Mouse (Mus musculus) CH12.LX (cell line): ENCODE measurements around the gene Ankrd50. TPM values are rescaled to one million over a fixed set of nuclear protein-coding genes. Genes with fewer than 3 reads are reported as not detected.

Experiments
- DNase-seq: peaks from one replicate; pipeline ENCODE4 v3.0.0-alpha.2; 2013; ENCODE audit errors: extremely low read depth
- H3K27ac ChIP-seq: 2 replicates; pipeline ENCODE4 v1.5.1; 2012; ENCODE audit warnings: low read depth, mild to moderate bottlenecking, control low read depth, moderate library complexity; ENCODE audit not compliant: insufficient read depth
- H3K27me3 ChIP-seq: replicated peaks from 2 replicates; pipeline ENCODE3; 2012; ENCODE audit warnings: inconsistent platforms
- H3K36me3 ChIP-seq, 2 experiments: replicated peaks in 1 of 2; 2 replicates each; pipeline versions ENCODE3 to v1.6.1; 2012; ENCODE audit warnings: inconsistent platforms in 1 of 2, low read length in 1 of 2, mild to moderate bottlenecking in 1 of 2, mixed read lengths in 1 of 2, moderate library complexity in 1 of 2; ENCODE audit not compliant: control insufficient read depth in 1 of 2, insufficient read depth in 1 of 2
- H3K4me1 ChIP-seq, 2 experiments: 2 replicates each; pipeline ENCODE4 v1.6.1; 2012; ENCODE audit warnings: inconsistent platforms in 1 of 2, moderate library complexity in 1 of 2; ENCODE audit not compliant: insufficient read depth in 2 of 2, control insufficient read depth in 1 of 2
- H3K4me2 ChIP-seq: 2 replicates; pipeline ENCODE4 v1.6.1; 2012; ENCODE audit warnings: low read depth, mild to moderate bottlenecking, control low read depth; ENCODE audit not compliant: poor library complexity, insufficient read depth, severe bottlenecking
- H3K4me3 ChIP-seq, 3 experiments: fragments of 150-350 bp in 1 of 3; sonication (generic) in 1 of 3; replicated peaks in 1 of 3; 2 replicates each; pipeline versions ENCODE3 to v1.5.1; 2011 to 2012; ENCODE audit warnings: low read depth in 2 of 3, low read length in 2 of 3, mild to moderate bottlenecking in 2 of 3, moderate library complexity in 2 of 3, control low read depth in 1 of 3, improper control_type of control experiment in 1 of 3, inconsistent platforms in 1 of 3, mixed read lengths in 1 of 3; ENCODE audit not compliant: poor library complexity in 1 of 3
- H3K79me2 ChIP-seq: replicated peaks from 2 replicates; pipeline ENCODE4 v1.6.1; 2012; ENCODE audit warnings: mild to moderate bottlenecking, moderate library complexity; ENCODE audit not compliant: control insufficient read depth, poor library complexity, insufficient read depth, severe bottlenecking; ENCODE audit errors: extremely low read depth
- H3K9ac ChIP-seq: 2 replicates; pipeline ENCODE4 v1.6.1; 2012; ENCODE audit warnings: low read depth, mild to moderate bottlenecking, control low read depth, moderate library complexity; ENCODE audit not compliant: insufficient read depth
- H3K9me3 ChIP-seq: replicated peaks from 2 replicates; pipeline ENCODE3; 2012; ENCODE audit warnings: low read length, inconsistent platforms, mixed read lengths
- CHD1 ChIP-seq: IDR thresholded peaks from 2 replicates; pipeline ENCODE4 v1.6.1; 2012; ENCODE audit warnings: low read depth, low read length, improper control_type of control experiment, inconsistent platforms
- CHD2 ChIP-seq: IDR thresholded peaks from 2 replicates; pipeline ENCODE4 v1.6.1; 2011; ENCODE audit warnings: low read length, improper control_type of control experiment
- ELF1 ChIP-seq: IDR thresholded peaks from 2 replicates; pipeline ENCODE4 v1.6.1; 2014; ENCODE audit warnings: low read depth, mild to moderate bottlenecking, inconsistent platforms, low read length, improper control_type of control experiment
- ETS1 ChIP-seq: conservative IDR thresholded peaks from 2 replicates; pipeline ENCODE4 v1.6.1; 2012; ENCODE audit warnings: low read depth, mild to moderate bottlenecking, inconsistent platforms, low read length, improper control_type of control experiment, moderate library complexity
- GABPA ChIP-seq: IDR thresholded peaks from 2 replicates; pipeline ENCODE4 v1.6.1; 2012; ENCODE audit warnings: low read depth, low read length, improper control_type of control experiment, inconsistent platforms; ENCODE audit not compliant: insufficient replicate concordance
- IRF4 ChIP-seq: IDR thresholded peaks from 2 replicates; pipeline ENCODE4 v1.6.1; 2014; ENCODE audit warnings: low read depth, mild to moderate bottlenecking, inconsistent platforms, low read length, improper control_type of control experiment
- JUND ChIP-seq: conservative IDR thresholded peaks from 2 replicates; pipeline ENCODE4 v1.6.1; 2011; ENCODE audit warnings: low read depth, low read length, improper control_type of control experiment
- KAT2A ChIP-seq: IDR thresholded peaks from 2 replicates; pipeline ENCODE4 v1.6.1; 2012; ENCODE audit warnings: low read length, improper control_type of control experiment, inconsistent platforms; ENCODE audit not compliant: insufficient replicate concordance
- MAFK ChIP-seq: IDR thresholded peaks from 2 replicates; pipeline ENCODE4 v1.6.1; 2011; ENCODE audit warnings: low read length, improper control_type of control experiment; ENCODE audit not compliant: insufficient replicate concordance
- MAX ChIP-seq: IDR thresholded peaks from 2 replicates; pipeline ENCODE4 v1.6.1; 2011; ENCODE audit warnings: low read length, improper control_type of control experiment
- MAZ ChIP-seq: IDR thresholded peaks from 2 replicates; pipeline ENCODE4 v1.6.1; 2012; ENCODE audit warnings: low read depth, mild to moderate bottlenecking, inconsistent platforms, low read length, improper control_type of control experiment, moderate library complexity
- MEF2A ChIP-seq: IDR thresholded peaks from 2 replicates; pipeline ENCODE4 v1.6.1; 2014; ENCODE audit warnings: low read depth, mild to moderate bottlenecking, inconsistent platforms, low read length, improper control_type of control experiment, borderline replicate concordance
- MXI1 ChIP-seq: IDR thresholded peaks from 2 replicates; pipeline ENCODE4 v1.6.1; 2011; ENCODE audit warnings: mild to moderate bottlenecking, low read depth, low read length, improper control_type of control experiment
- MYC ChIP-seq: IDR thresholded peaks from 2 replicates; pipeline ENCODE4 v1.6.1; 2011; ENCODE audit warnings: low read depth, mild to moderate bottlenecking, improper control_type of control experiment, low read length
- NELFE ChIP-seq: IDR thresholded peaks from 2 replicates; pipeline ENCODE4 v1.6.1; 2011; ENCODE audit warnings: low read depth, low read length, improper control_type of control experiment
- PAX5 ChIP-seq: IDR thresholded peaks from 2 replicates; pipeline ENCODE4 v1.6.1; 2012; ENCODE audit warnings: low read length, inconsistent platforms, mixed read lengths
- POLR2A ChIP-seq: IDR thresholded peaks from 2 replicates; pipeline ENCODE4 v1.6.1; 2011; ENCODE audit warnings: low read depth, mild to moderate bottlenecking, improper control_type of control experiment, low read length
- POLR2AphosphoS2 ChIP-seq: IDR thresholded peaks from 2 replicates; pipeline ENCODE4 v1.6.1; 2011; ENCODE audit warnings: low read depth, low read length, improper control_type of control experiment
- SIN3A ChIP-seq: IDR thresholded peaks from 2 replicates; pipeline ENCODE4 v1.6.1; 2012; ENCODE audit warnings: low read length, improper control_type of control experiment, inconsistent platforms
- TBP ChIP-seq: conservative IDR thresholded peaks from 2 replicates; pipeline ENCODE4 v1.6.1; 2011; ENCODE audit warnings: low read depth, low read length, improper control_type of control experiment
- UBTF ChIP-seq: IDR thresholded peaks from 2 replicates; pipeline ENCODE4 v1.6.1; 2012; ENCODE audit warnings: low read depth, mild to moderate bottlenecking, inconsistent platforms, low read length, improper control_type of control experiment, moderate library complexity
- ZC3H11A ChIP-seq: IDR thresholded peaks from 2 replicates; pipeline ENCODE4 v1.6.1; 2012; ENCODE audit warnings: low read depth, mild to moderate bottlenecking, inconsistent platforms, low read length, improper control_type of control experiment
- ZNF384 ChIP-seq: IDR thresholded peaks from 2 replicates; pipeline ENCODE4 v1.6.1; 2012; ENCODE audit warnings: low read depth, low read length, improper control_type of control experiment, inconsistent platforms
- dilution Hi-C: fragments of 300-500 bp; cut with MboI; formaldehyde crosslinking; loops from 2 replicates; pipeline ENCODE4 v1.14.3; 2020; ENCODE audit warnings: low sequenced_read_pairs; ENCODE audit not compliant: extremely low pct_unique_long_range_greater_than_20kb, extremely low pct_ligation_motif_present
- in situ Hi-C: fragments of 300-500 bp; cut with MboI; formaldehyde crosslinking; loops from 3 replicates; pipeline ENCODE4 v1.14.3; 2019; ENCODE audit warnings: low sequenced_read_pairs, low pct_ligation_motif_present, low pct_unique_long_range_greater_than_20kb, mixed read lengths
- polyA plus RNA-seq: library from polyadenylated mRNA; unstranded; fragments of >175 nt; gene quantifications from 2 replicates; pipeline ENCODE4 v1.2.1, GENCODE M21; 2012; ENCODE audit warnings: low read depth; ENCODE audit not compliant: insufficient read length
- total RNA-seq, 2 experiments: library from RNA; depleted of rRNA; stranded (reverse); fragments of 300-350 nt in 1 of 2; fragments of >200 nt in 1 of 2; gene quantifications; 2 replicates each; pipeline ENCODE4 v1.2.3; 2012 to 2014

The Ankrd50 gene
- total and polyA plus RNA-seq, 3 experiments = 14.0 to 24.6 (median 16.4) TPM

DNA sequence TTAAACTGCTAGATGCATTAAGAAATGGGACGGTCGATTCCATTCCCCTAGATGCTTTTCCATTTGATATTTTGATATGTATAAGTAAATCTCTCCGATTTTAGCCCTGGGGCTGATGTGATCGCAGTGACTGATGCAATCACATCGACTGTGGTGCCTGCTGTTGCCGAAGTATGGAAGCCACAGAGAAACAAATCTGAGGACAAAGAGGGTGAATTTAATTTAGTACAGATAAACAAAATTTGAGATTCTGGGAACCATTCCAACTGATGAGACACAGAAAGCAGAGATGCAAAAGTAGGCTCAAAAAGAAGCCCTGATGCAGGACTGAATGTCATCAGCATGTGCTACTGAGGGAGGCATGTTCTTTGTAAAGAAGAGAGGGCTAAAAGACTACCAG is 49.6 kb upstream of the Ankrd50 start:
- in situ Hi-C loops (no loop called here), dilution Hi-C loops (no loop called here)
- Histone ChIP-seq H3K27ac (no peak overlapping the region), H3K4me2 (no peak overlapping the region), H3K9me3 (no peaks in the 10 kb centered on the region), H3K79me2 (no peaks in the 10 kb centered on the region), H3K36me3 (no peaks in the 10 kb centered on the region), H3K9ac (no peak overlapping the region), H3K4me3 (no peak overlapping the region), H3K27me3 (no peaks in the 10 kb centered on the region), H3K4me1 (peaks cover 5 to 19% of the 10 kb centered on the region in 2 experiments; a peak in 3 of 4 replicates)
- no peak for DNase-seq
- TF ChIP-seq TBP = no peak
- TF ChIP-seq NELFE = no peak
- no peak for TF ChIP-seq ZC3H11A
- no peak for TF ChIP-seq KAT2A
- no peak for TF ChIP-seq PAX5
- no peak for TF ChIP-seq MYC
- TF ChIP-seq SIN3A = no peak
- TF ChIP-seq MEF2A = no peak
- TF ChIP-seq MAFK = no peak
- no peak for TF ChIP-seq MAZ
- no peak for TF ChIP-seq GABPA
- TF ChIP-seq POLR2A = no peak
- no peak for TF ChIP-seq MAX

DNA sequence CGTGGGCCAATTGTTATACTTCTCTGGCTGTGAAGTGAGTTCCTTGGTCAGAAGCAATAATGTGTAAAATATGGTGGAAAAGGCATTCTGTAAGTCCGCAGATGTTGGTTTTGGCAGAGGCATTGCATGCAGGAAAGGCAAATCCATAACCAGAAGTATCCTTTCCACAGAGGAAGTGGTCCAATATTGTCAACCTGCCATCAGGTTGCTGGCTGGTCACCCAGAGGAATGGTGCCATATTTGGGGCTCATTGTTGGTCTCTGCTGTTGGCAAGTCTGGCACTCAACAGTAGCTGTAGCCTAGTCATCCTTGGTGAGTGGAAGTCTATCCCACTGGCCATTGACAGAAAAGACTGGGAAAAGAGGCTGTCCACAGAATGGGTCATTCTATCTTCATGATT is 35.8 kb upstream of the Ankrd50 start:
- dilution Hi-C loops (no loop called here), in situ Hi-C loops (no loop called here)
- Histone ChIP-seq H3K4me3 (no peak overlapping the region), H3K9me3 (no peaks in the 10 kb centered on the region), H3K27me3 (no peaks in the 10 kb centered on the region), H3K79me2 (no peaks in the 10 kb centered on the region), H3K27ac (no peak overlapping the region), H3K36me3 (no peaks in the 10 kb centered on the region), H3K9ac (no peak overlapping the region), H3K4me2 (no peak overlapping the region), H3K4me1 (peaks cover 0 to 6% of the 10 kb centered on the region in 2 experiments; a peak in 2 of 4 replicates)
- DNase-seq = no peak
- no peak for TF ChIP-seq POLR2AphosphoS2
- no peak for TF ChIP-seq POLR2A
- TF ChIP-seq CHD2 = no peak
- no peak for TF ChIP-seq CHD1

DNA sequence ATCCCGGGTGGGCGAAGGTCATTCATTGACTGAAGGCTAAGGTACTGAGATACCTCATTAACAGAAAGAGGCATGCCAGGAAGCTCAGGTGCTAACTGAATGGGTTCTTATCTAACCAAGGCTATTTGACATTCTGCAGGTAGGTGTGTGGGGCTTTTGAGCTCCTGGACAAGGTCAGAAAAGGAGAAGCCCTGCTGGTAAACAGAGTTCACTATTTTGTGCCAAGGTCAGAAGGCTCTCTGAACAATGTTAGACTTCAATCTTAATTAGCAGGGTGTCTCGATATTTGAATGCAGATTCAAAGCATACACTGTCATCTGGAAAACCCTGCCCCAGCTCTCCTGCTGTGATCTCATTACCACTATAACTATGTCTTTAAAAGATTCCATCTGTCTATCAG is 35.3 kb upstream of the Ankrd50 start:
- in situ Hi-C loops = no loop called here
- H3K27me3 ChIP-seq = no peaks in the 10 kb centered on the region
- no peaks in the 10 kb centered on the region for H3K9me3 ChIP-seq
- no peaks in the 10 kb centered on the region for H3K79me2 ChIP-seq
- H3K4me1 ChIP-seq = peaks cover 0 to 6% of the 10 kb centered on the region in 2 experiments; a peak in 2 of 4 replicates
- TF ChIP-seq UBTF = no peak
- no peak for TF ChIP-seq MXI1
- TF ChIP-seq PAX5 = no peak
- TF ChIP-seq GABPA = no peak
- TF ChIP-seq KAT2A = no peak
- TF ChIP-seq ELF1 = no peak
- no peak for TF ChIP-seq NELFE
- TF ChIP-seq POLR2A = no peak
- TF ChIP-seq ZC3H11A = no peak
- no peak for TF ChIP-seq ZNF384
- no peak for TF ChIP-seq JUND
- TF ChIP-seq ETS1 = no peak
- no peak for TF ChIP-seq MAZ
- no peak for TF ChIP-seq MEF2A
- no peak for TF ChIP-seq TBP
- TF ChIP-seq IRF4 = no peak
- H3K27ac ChIP-seq = no peak overlapping the region
- no peak overlapping the region for H3K4me2 ChIP-seq
- no peaks in the 10 kb centered on the region for H3K36me3 ChIP-seq
- H3K4me3 ChIP-seq = no peak overlapping the region
- no peak for DNase-seq
- dilution Hi-C loops = no loop called here
- H3K9ac ChIP-seq = no peak overlapping the region
